Mouse (Mus musculus) stomach, postnatal 0 days (tissue): ENCODE data around the gene Slc22a16.

Experiments used
- CTCF ChIP-seq: IDR thresholded peaks from 2 replicates; pipeline ENCODE4 v1.5.1; 2016; ENCODE audit warnings: antibody characterized with exemption, low read depth, mild to moderate bottlenecking, moderate library complexity
- EP300 ChIP-seq: optimal IDR thresholded peaks from 2 replicates; pipeline ENCODE3; 2016; ENCODE audit warnings: antibody characterized with exemption

DNA sequence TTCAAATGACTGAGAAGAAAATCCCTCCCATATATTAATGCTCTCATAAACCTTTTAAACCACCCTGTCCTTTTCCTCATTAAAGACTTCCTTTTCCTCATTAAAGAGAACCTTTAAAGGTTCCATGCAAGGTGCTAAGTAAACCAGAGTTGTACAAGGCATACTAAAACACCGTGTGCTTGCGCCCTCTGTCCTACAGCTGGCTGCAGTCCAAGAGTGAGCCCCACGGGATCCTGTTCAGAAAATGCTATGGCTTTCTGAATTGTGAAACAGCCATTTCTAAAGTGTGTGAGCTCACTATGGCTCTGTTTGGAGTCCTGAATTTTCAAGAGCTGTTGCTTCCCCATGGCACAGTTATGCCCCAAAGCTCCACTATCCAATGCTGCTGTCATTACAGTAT lies 39.5 kb upstream of the Slc22a16 start:
- no peak for TF ChIP-seq CTCF
- TF ChIP-seq EP300 = no peak
